Comparison of ENCODE assay signal across 8 mouse cellular contexts in the genomic region with DNA sequence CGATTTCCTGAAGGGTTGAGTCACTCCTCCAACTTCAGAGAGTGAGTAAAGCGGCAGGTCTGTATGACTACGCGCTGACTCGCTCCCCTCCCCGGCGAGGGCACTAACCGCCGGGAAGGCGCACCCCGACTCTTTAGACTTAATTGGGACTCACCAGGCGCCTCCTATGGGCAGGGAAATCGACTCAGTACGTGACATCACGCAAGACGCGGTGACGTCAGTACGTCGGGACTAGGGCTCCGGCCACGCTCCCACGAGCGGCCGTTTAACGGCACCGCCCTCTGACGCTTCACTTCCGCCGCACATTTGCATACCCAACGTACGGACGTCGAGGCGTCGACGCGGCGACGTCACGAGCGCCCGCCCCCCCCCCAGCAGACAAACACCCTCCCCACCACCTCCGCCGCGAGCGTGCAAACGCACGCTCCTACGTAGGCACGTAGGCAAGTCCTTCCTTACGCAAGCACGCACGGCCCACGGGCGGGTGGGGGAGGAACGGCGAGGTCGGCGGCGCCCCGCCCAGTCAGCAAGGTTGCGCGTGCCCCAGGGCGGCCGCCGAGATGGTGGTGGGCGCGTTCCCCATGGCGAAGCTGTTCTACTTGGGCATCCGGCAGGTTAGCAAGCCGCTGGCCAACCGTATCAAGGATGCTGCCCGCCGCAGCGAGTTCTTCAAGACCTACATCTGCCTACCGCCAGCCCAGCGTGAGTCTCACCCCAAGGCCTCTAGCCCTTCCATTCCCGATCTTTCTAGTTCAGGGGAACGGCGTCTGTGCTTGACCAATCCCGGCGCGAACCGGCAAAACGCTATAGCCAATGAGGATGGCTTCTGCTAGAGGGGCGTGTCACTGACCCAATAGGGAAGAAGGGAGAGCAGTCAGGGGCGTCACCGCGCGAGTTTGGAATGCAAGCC. TPM values are rescaled to one million over a fixed set of nuclear protein-coding genes. Genes with fewer than 3 reads are reported as not detected.
DNase-seq lines count a peak whose midpoint lies in the region; ATAC-seq and TF ChIP-seq lines count a peak whose summit lies in the region.

Opa3 (plus strand) TSS at position 452 of the 910 bp plus-strand sequence.

- H3K4me3 ChIP-seq in ES-E14 (ENCODE audit: insufficient read depth in 1 of 2, low read depth in 1 of 2, low read length in 2 of 2, poor library complexity in 1 of 2, severe bottlenecking in 1 of 2) = peak within 1 kb of the TSS; percentile 97 to 98
- peak within 1 kb of the TSS; percentile 65 for H3K4me3 ChIP-seq in forebrain, embryonic 15.5 days
- peak within 1 kb of the TSS; percentile 93 for H3K4me3 ChIP-seq in lung, adult 2 months (replicated peaks; ENCODE audit: extremely low read depth, low read depth, low read length)

- in situ Hi-C loops in ES-E14 (cut with MboI; ENCODE audit: low sequenced_read_pairs in 2 of 2, unreplicated experiment in 2 of 2) = no loop called here

- TF ChIP-seq POLR2A in lung, adult 2 months (IDR thresholded peaks at IDR 0.05; ENCODE audit: borderline replicate concordance, extremely low read depth, low read depth, low read length) = peak; percentile 96

- no peaks in the 10 kb centered on the region for H3K9me3 ChIP-seq in ES-E14 (ENCODE audit: control insufficient read depth, insufficient read depth, low read depth, low read length)
- no peaks in the 10 kb centered on the region for H3K9me3 ChIP-seq in forebrain, embryonic 15.5 days

- H3K9ac ChIP-seq in ES-E14 (ENCODE audit: insufficient read depth, low read depth, low read length, poor library complexity, severe bottlenecking) = peak within 1 kb of the TSS; percentile 100
- peak within 1 kb of the TSS; percentile 68 for H3K9ac ChIP-seq in forebrain, embryonic 15.5 days (replicated peaks)

- intact Hi-C loops in heart, postnatal 25 days (cut with DNase I) = no loop called here

- H3K27me3 ChIP-seq in forebrain, embryonic 15.5 days = no peaks in the 10 kb centered on the region

- under 1% methylated on average over 91 of the region's 91 CpGs for WGBS in forebrain, embryonic 15.5 days
- WGBS in lung, adult 2 months = under 1% methylated on average over 88 of the region's 91 CpGs

- H3K36me3 ChIP-seq in ES-E14 (ENCODE audit: control insufficient read depth, insufficient read depth, low read length, poor library complexity, severe bottlenecking) = peaks cover 6% of the 10 kb centered on the region; the same call in 1 of the 2 replicates
- no peaks in the 10 kb centered on the region for H3K36me3 ChIP-seq in forebrain, embryonic 15.5 days

- ATAC-seq in forebrain, embryonic 15.5 days (replicated peaks) = peak; percentile 96
- peak; percentile 81 for ATAC-seq in neutrophil, adult 5-6 weeks (ENCODE audit: extremely low read depth, insufficient number of reproducible peaks, low FRiP score, poor library complexity, severe bottlenecking)

- H3K4me1 ChIP-seq in ES-E14 (ENCODE audit: control insufficient read depth in 2 of 2, insufficient read depth in 2 of 2, low read length in 2 of 2, poor library complexity in 1 of 2) = peaks cover 0 to 8% of the 10 kb centered on the region in 2 experiments; a peak in 2 of 4 replicates
- peaks cover 26% of the 10 kb centered on the region for H3K4me1 ChIP-seq in forebrain, embryonic 15.5 days
- peaks cover 7% of the 10 kb centered on the region for H3K4me1 ChIP-seq in lung, adult 2 months (ENCODE audit: control insufficient read depth, insufficient read depth, low read length)

- peak; percentile 32; the same call in 1 of the 2 replicates for TF ChIP-seq CTCF in lung, adult 2 months (IDR thresholded peaks at IDR 0.05; ENCODE audit: insufficient read depth, low read length)

- DNase-seq in ES-E14 (ENCODE audit: low read depth, low spot score) = peak; percentile 99
- DNase-seq in cerebellum, adult 11-12 months = peak; percentile 100
- peak; percentile 99 for DNase-seq in heart, postnatal 25 days (ENCODE audit: low spot score)
- DNase-seq in layer of hippocampus, adult 18-20 months (ENCODE audit: low spot score in 2 of 2) = peak; percentile 99 to 100
- DNase-seq in lung, adult 2 months = peak; percentile 99
- peak; percentile 98 to 100 for DNase-seq in thymus, adult 18-20 months

- H3K4me2 ChIP-seq in forebrain, embryonic 15.5 days (replicated peaks) = peak within 1 kb of the TSS; percentile 86

- H3K27ac ChIP-seq in ES-E14 (ENCODE audit: insufficient read depth, low read depth, low read length, poor library complexity, severe bottlenecking) = peak within 1 kb of the TSS; percentile 100
- peak within 1 kb of the TSS; percentile 100 for H3K27ac ChIP-seq in forebrain, embryonic 15.5 days (replicated peaks)

TF ChIP-seq in ES-E14, 5 proteins besides CTCF, POLR2A, EP300 and RAD21:
- TF ChIP-seq ZC3H11A (IDR thresholded peaks at IDR 0.05; ENCODE audit: borderline replicate concordance, low read depth, low read length) (no peak), MAFK (IDR thresholded peaks at IDR 0.05; ENCODE audit: insufficient read depth, low read depth, low read length) (0 out of 2 replicates have a peak, but pooled peaks have one; percentile 39), HCFC1 (IDR thresholded peaks at IDR 0.05; ENCODE audit: borderline replicate concordance, insufficient read depth, low read length) (peak; percentile 38; the same call in 1 of the 2 replicates), ZNF384 (IDR thresholded peaks at IDR 0.05; ENCODE audit: low read depth, low read length) (no peak), CHD2 (IDR thresholded peaks at IDR 0.05; ENCODE audit: low read depth, low read length) (peak; percentile 94)

RNA-seq across cellular contexts. Expression of gene Opa3, which starts in this region (rescaled TPM):
- total RNA-seq in ES-E14 (2012; rRNA removed) = 12.6 and 15.8 TPM in 2 replicates
- polyA plus RNA-seq in forebrain, embryonic 15.5 days (2015; fragmentation: Nextera tagmentation; extraction: Ambion mirVana) = 40.6 and 44.5 TPM in 2 replicates
- 10 to 100 TPM; 57.6 to 59.3 TPM for total RNA-seq in heart, postnatal 25 days (2021)
- total RNA-seq in layer of hippocampus, adult 18-20 months (2021) = 10 to 100 TPM; 41.3 to 42.6 TPM
- 24.6 and 27.6 TPM in 2 replicates for polyA plus RNA-seq in lung, adult 2 months (2012; rRNA removed)
- 12.5 and 15.3 TPM in 2 replicates for total RNA-seq in neutrophil, adult 5-6 weeks (2017)

Comparison
In these comparisons a context has a peak if more than half of its experiments do, and no peak if none do; other contexts are left out.
1. Peak in every context shown above with its lines: DNase-seq, ATAC-seq, H3K4me3 ChIP-seq and H3K27ac ChIP-seq.